Mouse (Mus musculus) embryo, embryonic 11.5 days (tissue): ENCODE measurements at regions not wholly inside any gene's neighbourhood (a gene's known extent, or its start where the extent isn't known, plus 50 kb on each side); places are given as distances from the start of the nearest gene placed in this dataset.

ENCODE experiments used
- DNase-seq: peaks from one replicate; pipeline ENCODE4 v3.0.0-alpha.2; 2012; ENCODE audit warnings: low read depth, low spot score

DNA sequence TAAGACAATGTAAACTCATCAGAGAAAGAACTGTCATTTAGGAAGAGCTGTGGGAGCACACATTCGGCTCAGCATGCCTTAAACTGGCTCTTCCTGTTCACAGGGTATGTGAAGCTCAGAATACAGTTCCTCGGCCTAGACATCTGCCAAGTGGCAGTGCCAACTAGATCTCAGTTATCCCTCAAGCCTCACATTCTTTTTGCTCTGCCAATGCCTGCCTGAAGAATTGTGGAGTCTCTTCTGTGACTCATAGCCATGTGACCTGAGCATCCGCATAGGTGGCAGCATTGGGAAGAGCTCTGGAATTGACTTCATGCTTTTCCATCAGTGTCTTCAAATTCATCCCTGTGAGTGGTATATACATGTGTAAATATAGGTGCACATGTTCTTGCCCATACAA lies 59.7 kb downstream of the Prlhr start:
- DNase-seq = no peak

DNA sequence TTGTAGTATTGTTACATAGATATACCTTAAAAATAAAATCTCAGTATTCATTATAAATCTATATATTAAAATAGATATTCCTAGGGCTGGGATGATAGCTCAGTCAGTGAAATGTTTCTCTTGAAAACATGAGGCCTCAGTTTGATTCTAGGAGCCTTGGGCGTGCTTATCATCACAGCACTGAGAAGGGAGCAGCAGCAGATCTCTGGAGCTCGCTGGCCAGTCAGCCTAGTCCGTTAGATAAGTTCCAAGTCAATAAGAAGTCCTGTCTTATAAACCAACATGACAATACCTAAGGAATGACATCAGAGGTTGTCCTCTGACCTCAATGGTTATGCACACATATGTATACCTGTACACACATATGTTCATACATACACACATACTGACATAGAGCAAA lies 68.7 kb downstream of the Prlhr start:
- DNase-seq = no peak

DNA sequence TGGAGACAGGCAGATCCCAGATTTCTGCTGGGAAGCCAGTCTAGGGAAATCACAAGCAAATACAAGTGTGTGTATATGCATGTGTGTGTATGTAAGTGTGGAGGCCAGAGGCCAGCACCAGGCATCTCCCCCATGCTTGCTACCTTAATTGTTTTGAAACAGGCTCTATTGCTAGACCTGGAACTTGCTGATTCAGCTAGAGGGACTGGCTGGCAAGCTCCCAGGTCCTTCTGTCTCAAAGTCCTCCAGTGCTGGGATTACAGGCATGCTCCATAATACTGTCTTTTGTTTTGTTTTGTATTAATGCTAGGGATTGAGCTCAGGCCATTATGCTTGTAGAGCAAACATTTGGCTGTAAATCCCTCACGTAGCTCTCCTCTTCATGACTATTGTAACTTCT lies 70.4 kb downstream of the Prlhr start:
- DNase-seq = no peak

DNA sequence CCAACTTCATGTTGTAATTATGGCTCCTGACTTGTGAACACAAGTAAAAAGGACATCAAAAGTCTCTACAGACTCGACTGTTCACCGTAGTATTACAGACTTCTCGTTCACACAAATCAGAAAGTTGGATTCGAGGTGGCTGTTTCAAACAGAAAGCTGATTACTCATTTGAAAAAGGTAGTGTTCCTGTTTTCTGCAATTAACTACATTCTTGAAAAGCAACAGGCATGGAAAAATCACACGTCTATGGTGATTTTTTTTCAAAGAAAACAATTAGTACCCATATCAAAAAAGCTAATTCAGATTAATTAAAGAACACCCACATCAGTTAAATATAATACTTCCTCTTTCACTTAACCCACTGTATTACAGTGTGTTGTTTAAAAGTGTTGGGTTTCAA lies 71.5 kb downstream of the Prlhr start:
- no peak for DNase-seq

DNA sequence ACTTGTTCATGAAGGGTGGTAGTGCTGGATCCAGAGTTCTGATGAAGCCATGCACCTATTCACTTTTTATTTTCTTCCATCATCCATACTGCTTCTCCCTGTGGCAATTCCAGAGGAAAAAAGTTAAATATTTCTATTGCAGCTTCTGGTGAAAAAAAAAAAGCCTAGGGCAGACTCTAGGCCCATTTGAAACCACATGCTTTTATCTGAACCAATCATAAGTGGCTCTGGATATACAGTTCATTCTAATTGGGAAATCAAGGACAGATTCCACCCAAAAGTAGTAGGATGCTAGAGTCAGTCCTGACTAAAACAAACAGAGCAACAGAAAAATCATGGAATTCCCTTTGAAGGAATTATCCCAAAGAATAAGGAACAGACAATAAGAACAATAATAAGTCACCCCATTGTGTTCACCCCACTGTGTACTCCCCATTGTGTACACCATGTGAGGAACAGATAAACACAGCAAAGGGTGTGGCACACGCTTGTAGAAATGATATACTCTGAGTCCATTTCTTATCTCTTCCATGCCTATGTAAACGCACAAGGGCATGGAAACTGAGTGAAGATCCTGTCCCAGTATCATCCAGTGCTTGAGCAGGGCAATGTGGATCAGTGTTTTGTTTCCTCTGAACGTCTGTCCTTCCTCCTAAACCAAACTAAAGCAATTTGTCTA lies 81.4 kb downstream of the Prlhr start:
- DNase-seq = no peak

DNA sequence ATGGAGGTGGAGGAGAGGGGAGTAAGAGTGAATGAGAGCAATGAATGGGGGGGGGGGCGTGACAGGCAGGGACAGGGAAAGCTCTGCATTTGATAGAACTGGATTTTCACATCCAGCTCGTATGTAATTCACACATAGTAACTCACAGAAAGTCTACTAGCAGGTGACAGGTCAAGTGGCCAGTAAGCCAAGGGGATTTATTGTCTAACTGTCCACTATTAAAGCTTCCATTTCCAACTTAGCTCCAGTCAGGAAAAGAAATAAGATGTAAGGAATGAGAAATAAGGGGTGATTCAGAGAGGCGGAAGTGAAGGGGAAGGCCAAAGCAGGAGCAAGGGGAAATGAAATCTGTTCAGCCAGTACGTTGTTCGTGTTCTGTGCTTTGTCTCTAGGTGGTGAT lies 83.4 kb downstream of the Prlhr start:
- DNase-seq = peak; percentile 13

DNA sequence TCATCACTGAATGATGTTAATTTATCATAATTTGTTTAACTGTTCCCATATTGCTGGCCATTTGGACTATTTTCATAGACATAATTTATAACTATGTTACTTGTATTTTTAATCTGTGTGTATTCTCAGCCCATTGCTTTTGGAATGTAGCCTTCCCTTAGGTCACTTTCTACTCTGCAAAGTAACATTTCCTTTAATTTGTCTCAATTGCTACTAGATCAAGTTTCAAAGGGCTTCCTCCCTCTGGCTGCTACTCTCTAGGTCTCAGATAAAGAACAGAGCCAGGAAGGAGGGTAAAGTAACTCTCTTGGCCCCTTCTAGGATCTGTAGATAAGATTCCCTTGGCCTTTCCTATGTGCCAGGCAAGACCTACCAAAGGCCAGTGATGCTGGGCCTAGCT lies 85.4 kb downstream of the Prlhr start:
- no peak for DNase-seq

DNA sequence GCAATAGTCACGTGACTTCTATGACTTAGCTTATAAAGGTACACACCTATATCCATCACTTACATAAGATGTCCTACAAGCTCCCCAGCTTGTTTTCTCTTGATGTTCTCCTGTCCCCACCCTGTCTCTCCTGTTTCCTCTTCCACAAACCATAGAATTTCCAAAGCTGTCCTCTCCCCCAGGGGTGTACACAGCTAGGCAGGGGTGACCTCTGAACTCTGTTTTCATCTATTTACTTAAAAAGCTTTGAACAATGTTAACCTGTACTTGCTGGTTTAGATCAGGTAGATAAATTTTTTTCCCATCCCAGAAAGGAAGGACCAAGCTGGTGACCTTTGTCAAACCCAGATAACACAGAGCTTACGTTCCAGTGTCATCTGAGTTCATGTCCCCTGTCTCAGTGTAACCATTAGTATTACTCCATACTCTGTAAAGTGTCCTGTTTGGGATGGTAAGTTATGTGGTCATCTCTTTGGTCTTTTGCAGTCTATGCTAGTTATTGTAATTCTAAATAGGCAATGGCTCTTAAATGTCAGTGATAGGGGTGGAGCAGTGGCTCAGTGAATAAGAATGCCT lies 89.0 kb downstream of the Prlhr start:
- no peak for DNase-seq

DNA sequence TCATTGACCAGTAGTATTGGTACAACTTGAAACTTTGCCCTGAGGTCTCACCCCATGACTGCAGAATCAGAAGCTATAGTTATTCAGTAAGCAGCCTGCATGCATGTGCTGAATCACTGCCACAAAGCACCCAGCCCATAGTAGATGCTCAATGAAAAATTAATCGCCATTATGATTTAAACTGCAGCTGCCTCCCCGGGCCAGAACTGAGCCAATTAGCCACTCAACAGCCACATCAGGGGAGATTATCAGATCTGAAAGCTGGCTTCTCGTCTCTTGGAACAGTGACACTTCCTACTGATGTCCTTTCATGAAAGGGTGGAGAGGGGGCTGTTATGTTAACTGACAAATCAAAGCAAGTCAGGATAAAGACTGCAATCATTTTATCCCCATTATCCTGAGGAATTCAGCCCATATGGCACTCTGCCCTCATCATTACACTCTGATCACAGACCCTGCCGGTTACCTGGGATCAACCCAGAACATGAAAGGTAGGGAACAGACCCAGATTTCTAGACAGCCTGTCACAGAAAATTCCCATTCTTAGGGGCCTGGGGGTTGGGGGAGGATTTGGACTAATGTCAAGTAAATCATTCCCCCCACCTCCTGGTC lies 104.0 kb downstream of the Prlhr start:
- DNase-seq = no peak

DNA sequence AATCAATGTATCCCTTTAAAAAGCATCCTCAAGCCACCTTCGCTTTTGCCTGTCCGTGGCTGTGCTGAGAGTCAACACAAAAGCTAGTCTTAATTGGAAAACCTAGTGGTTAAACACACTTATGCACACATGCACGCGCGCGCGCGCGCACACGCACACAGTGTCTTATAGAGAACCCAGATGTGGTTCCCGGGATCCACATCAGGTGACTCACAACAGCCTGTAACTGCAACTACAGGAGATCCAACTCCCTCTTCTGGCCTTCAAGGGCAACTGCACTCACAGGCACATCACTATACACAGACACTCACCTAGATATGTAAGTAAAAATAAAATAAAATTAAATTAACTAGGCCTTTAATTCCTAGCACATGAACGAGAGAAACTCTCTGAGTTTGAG lies 118.4 kb upstream of the Fam204a start:
- DNase-seq = no peak

DNA sequence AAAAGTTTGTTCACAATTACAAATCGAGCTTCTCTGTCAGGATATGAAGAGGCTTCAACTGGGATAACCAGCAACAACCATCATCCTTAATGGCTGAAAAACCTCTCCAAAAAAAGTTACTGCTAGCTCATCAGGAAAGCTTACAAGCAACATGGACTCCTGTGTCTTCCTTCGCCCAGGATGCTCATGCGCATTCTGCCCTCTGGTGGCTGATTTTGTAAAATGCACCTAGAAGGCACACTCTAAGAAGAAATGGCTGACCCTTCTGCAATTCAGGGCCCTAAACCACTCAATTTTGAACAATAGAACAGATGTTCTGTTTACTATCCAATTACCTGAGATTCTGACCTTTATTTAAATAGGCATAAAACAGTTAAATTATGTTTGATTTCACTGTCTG lies 115.0 kb upstream of the Fam204a start:
- DNase-seq = peak; percentile 57

DNA sequence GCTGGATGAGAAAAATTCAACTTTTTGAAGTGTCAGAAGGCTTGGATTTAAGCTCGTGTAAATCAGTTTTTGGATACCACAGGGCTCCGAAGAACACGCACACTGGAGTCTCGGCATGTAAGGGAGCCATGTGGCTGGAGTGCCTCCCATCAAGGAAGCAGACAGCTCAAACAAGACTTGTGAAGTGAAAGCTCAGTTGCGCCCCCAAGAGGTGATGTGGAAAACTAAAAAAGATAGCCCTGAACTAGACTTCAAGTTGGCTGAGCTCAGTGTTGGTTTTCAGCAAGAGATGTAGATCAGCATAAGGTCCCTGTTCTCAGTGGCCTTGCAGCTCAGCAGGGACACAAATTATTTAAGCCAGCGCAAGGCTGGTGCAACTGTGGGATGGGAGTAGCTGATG lies 113.7 kb upstream of the Fam204a start:
- no peak for DNase-seq

DNA sequence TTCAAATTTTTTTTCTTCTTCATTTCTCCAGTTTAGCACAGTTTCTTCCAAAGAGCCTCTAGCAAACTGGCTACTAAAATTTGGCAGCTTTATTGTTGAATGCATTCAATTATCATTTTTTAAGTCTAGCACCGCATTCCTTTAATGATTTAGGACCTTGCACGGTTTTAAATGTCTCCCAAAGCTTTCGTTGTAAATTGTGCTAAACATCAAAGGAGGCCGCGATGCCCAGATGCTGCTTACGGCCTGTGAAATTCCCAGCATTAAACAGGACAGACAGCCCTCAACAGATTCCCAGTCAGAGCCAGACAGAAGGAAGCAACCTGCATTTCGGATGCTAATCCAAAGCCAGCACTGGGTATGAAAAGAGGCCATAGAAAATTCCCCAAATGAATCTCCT lies 108.0 kb upstream of the Fam204a start:
- peak; percentile 36 for DNase-seq

DNA sequence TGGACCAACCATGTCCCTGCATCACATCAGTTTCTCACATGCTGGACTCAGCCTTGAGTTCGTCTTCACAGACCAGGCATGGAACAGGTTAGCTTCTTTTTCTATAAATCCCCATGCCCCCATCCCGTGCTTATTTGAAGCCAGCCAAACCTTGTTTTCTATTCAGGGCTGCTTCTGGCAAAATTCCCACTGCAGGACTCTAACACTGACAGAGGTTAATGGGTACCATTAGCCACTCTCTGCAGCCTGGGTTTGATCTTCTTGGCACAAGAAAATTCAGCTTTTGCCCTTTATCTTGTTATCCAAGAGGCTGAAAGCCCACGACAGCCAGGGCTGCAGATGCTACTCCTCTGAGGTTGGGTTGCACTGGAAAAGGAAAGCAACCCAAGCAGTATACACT lies 101.8 kb upstream of the Fam204a start:
- no peak for DNase-seq

DNA sequence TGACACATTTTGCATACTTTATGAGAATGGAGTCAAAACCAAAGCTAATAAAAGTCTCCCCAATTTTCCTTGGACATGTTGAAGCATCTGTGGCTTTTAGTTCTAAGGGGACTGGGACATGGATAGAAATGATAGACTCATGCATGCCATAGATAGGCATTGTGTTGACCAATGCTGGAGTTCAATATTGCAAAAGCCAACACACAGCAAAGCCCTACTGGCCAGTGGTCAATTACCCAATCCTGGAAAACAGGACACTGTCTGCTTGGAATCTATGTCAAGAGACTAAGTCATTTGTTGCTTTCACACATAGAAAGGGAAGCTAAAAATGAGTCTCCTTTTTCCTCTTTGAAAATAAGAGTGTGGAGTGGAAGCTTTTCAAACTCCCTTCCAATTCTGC lies 99.1 kb upstream of the Fam204a start:
- no peak for DNase-seq

DNA sequence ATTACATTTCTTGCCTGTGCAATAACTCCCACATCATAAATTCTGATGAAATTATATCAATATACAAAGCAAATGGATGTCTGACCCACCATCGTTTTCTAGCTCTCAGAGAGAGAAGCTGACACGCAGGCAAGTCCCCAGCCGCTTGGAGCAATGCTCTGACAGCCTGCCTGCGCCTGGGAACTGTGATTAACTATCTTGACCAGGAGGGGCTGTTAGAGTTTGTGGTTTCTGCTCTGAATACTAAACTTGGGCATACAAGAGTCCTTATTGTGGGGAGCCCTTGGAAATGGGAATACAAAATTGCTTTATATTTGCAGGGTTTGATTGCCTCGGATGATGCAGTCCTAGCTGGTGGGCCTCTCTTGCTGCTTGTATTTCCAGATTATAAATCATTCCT lies 98.6 kb upstream of the Fam204a start:
- DNase-seq = no peak

DNA sequence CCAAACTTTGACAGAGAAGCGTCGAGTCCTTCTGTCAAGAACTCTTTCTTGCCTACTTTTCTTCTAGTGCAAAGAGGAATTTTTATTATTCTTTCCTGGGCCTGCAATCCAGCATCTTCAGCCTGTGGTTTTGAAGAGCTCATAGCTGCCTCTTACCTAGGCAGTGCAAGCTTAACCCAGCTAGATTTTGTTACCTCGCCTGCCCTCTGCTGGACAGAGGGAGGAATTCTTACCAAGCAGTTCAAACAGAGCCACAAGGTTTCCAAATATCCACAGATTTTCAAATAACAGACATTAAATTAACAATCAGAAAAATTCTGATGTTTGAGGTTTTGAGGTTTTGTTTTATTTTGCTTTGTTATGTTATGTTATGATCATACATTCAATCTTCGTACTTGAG lies 84.1 kb upstream of the Fam204a start:
- DNase-seq = peak; percentile 77

DNA sequence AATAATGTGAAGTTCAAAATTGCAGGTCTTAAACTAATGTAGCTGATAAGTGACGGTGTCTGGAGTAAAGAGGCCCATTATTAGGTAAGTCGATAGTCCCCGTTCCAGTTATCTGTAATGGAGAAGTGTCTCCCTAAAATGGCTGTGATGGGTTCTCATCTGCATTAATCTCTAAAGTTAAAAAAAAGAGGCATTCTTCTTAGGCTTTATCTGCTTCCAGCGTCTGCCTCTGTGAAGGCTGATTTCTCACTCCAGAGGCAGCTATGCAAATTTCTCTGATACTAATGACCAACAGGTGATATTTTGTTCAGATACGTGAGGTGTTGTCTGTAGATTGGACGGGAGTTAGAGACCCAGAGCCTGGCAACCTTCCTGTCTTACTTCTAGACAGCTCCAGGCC lies 75.9 kb upstream of the Fam204a start:
- no peak for DNase-seq

DNA sequence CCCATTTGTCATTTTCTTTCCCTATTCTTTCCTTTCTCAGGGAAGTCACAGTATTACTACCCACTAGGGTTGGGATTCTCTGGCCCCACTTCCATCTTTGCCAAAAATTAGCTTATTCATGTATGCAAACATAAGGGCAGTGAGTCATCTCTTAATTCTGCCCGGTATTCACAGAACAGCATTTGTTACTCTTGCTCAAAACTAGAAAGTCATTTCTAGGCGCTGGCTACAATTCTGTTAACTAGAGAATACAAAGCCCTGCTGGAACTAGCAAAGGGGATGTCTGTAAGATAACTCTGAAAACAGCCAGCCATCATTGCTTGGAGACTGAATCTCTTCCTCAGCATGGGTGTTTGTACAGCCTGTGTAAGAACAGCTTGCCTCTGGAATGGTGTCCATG lies 74.4 kb upstream of the Fam204a start:
- DNase-seq = no peak

DNA sequence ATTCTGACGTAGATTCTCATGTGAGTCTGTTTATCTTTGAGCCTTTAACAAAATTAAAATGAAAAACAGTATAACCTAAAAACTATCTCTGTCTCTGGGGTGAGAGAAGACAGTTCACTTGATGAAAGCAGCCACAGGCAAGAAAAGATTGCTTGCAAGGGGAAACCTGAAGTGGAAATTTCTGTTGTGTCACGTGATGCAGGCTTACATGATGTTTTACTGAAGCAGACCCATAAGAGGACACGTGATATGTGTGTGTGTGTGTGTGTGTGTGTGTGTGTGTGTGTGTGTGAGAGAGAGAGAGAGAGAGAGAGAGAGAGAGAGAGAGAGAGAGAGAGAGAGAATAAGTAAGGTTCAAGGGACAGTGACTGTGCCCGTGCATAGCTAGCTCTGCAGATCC lies 63.7 kb upstream of the Fam204a start:
- DNase-seq = no peak

DNA sequence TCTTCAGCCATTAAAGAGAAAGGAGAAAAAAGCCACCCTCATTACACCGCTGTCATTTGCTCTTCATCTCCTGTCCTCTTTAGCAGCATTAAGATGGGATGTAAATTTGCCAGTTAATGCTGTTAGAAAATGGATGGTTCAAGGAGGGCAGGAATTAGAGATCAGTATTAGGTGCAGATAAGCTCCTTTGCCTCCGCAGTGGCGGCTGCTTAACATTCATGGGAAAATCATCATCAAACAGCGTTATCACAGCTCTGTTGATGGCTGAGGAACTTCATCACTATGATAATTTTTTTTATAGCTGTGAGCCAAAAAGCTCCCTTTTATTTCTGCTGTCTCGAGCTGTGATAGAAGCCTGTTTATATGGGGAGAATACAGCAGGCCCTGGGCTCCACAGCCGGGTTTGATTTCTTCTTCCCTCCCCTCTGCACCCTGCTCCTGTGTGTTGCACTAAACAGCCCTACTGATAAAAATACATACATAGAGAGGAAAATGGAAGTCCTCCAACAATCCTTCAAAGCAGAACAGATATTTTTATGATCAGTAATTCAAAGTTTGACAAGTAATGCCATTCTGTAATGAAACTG lies 60.4 kb upstream of the Fam204a start:
- DNase-seq = no peak

DNA sequence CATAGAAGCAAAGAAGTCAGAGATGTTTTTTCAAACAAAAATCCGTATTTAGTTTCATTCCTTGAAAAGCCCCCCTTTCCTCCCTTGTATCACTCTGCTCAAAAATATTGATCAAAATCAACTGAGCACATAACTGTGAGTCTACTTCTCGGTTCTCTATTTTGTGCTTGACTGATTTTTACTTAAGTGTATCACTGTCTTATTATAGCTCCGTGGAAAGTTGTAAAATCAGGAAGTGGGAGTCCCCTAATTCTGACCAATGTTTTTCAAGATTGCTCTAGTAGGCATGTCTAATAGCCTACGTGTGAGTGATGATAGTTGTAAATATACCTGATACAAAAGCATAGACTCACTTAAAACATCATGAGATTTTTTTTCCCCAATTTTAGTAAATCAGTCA lies 58.4 kb upstream of the Fam204a start:
- DNase-seq = no peak
